Mouse (Mus musculus) lung, postnatal 0 days (tissue): ENCODE results near the gene Trappc4.

Source experiments
- CTCF ChIP-seq: IDR thresholded peaks from 2 replicates; pipeline ENCODE4 v1.5.1; 2016; ENCODE audit warnings: antibody characterized with exemption, mild to moderate bottlenecking
- EP300 ChIP-seq: IDR thresholded peaks from 2 replicates; pipeline ENCODE4 v1.6.1; 2016; ENCODE audit warnings: antibody characterized with exemption, mild to moderate bottlenecking, control low read depth

DNA sequence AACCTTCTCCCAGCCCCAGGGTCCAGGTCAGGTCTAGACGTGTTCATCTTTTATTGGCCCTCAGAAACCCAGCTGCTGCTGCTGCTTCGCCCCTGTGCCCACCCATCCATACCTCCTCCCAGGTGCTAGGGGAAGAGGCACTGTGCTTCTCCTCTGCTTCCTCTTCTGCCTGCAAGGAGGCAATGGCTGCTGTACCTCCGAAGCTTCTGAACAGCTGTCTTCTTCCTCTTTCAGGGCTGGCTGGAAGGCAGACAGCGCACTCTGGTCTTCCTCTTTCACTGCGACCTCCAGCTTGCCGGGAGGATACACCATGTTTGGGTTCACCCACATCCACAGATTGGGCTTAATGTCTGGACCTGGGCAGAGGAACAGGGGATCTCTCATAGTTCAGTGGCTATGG, 28.3 kb upstream of the Trappc4 start:
- no peak for TF ChIP-seq CTCF
- no peak for TF ChIP-seq EP300
